Mouse (Mus musculus) brain, embryonic 14.5 days (tissue): ENCODE data around the gene Ifi44.
A peak's percentile ranks its signal among the peaks of the same experiment; 100 is the strongest.

ENCODE experiments used
- CTCF ChIP-seq: fragments of 200-500 bp; IDR thresholded peaks from 2 replicates; pipeline ENCODE4 v1.5.1; 2012; ENCODE audit warnings: inconsistent platforms, mild to moderate bottlenecking, moderate library complexity, borderline replicate concordance; ENCODE audit not compliant: insufficient read depth, insufficient read length; ENCODE audit errors: extremely low read depth
- POLR2A ChIP-seq: fragments of 200-500 bp; IDR thresholded peaks from 2 replicates; pipeline ENCODE4 v1.6.1; 2012; ENCODE audit warnings: mild to moderate bottlenecking, inconsistent platforms, borderline replicate concordance; ENCODE audit not compliant: poor library complexity, insufficient read depth, insufficient read length, severe bottlenecking; ENCODE audit errors: extremely low read depth

DNA sequence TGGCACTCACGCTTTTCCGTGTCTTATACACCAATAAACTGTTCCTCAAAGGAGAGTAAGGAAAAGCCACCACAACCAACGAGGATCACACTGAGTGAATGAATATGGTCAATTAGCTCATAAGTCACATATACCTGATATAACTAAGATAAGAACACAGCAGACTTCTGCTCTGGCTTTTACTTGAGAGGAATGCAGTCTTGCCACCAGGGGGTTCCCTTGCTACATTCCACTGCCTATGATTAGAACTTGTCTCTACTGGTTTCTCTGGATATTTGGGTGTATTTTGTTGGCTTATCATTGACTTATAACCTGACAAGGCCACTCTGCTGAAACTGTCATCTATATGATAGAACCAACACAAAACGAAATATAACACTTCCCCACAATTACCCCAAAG is 25.3 kb upstream of the Ifi44 start:
- TF ChIP-seq CTCF (peak; percentile 47; the same call in 1 of the 2 replicates), POLR2A (no peak)
